Mouse (Mus musculus): ENCODE data around the gene Dhx58.

The Dhx58 gene

GRCm38 (mm10) chr11:100646265-100646664 is 57.8 kb downstream of the Dhx58 start:
- DNase-seq (ENCODE audit: low read depth, low spot score), result no peak
